Mouse (Mus musculus): ENCODE measurements around the gene Acvrl1.

Acvrl1 gene

GRCm38 (mm10) chr15:101128181-101129089, at the start of gene Acvrl1:
Acvrl1 (plus strand) TSS chr15:101128522.
- DNase-seq (ENCODE audit: low spot score in 2 of 2), result no peak

- peak; percentile 61 to 66 for DNase-seq (ENCODE audit: low spot score in 2 of 2)
Measured at GRCm38 (mm10) chr15:101078731-101079156, 49.6 kb upstream of the Acvrl1 start.

- no peak for DNase-seq (ENCODE audit: low spot score in 2 of 2)
Measured at GRCm38 (mm10) chr15:101080031-101080520, 48.2 kb upstream of the Acvrl1 start.

- no peak for DNase-seq (ENCODE audit: low spot score in 2 of 2)
Measured at GRCm38 (mm10) chr15:101081035-101081548, 47.2 kb upstream of the Acvrl1 start.

GRCm38 (mm10) chr15:101082236-101082635, 46.1 kb upstream of the Acvrl1 start:
- DNase-seq (ENCODE audit: low spot score in 2 of 2), result no peak

GRCm38 (mm10) chr15:101084499-101084898, 43.8 kb upstream of the Acvrl1 start:
- no peak for DNase-seq (ENCODE audit: low spot score in 2 of 2)

GRCm38 (mm10) chr15:101086451-101086850, 41.9 kb upstream of the Acvrl1 start:
- DNase-seq (ENCODE audit: low spot score in 2 of 2), result no peak

- no peak for DNase-seq (ENCODE audit: low spot score in 2 of 2)
Measured at GRCm38 (mm10) chr15:101086956-101087355, 41.4 kb upstream of the Acvrl1 start.

- DNase-seq (ENCODE audit: low spot score in 2 of 2), result no peak
Measured at GRCm38 (mm10) chr15:101088291-101088690, 40.0 kb upstream of the Acvrl1 start.

- no peak for DNase-seq (ENCODE audit: low spot score in 2 of 2)
Measured at GRCm38 (mm10) chr15:101091551-101091950, 36.8 kb upstream of the Acvrl1 start.

- DNase-seq (ENCODE audit: low spot score in 2 of 2), result no peak
Measured at GRCm38 (mm10) chr15:101092121-101092828, 36.0 kb upstream of the Acvrl1 start.

- peak in 1 of 2 experiments; percentile 51 for DNase-seq (ENCODE audit: low spot score in 2 of 2)
Measured at GRCm38 (mm10) chr15:101092829-101093648, 35.3 kb upstream of the Acvrl1 start.

- no peak for DNase-seq (ENCODE audit: low spot score in 2 of 2)
Measured at GRCm38 (mm10) chr15:101093988-101094387, 34.3 kb upstream of the Acvrl1 start.

- DNase-seq (ENCODE audit: low spot score in 2 of 2), result no peak
Measured at GRCm38 (mm10) chr15:101094979-101095378, 33.3 kb upstream of the Acvrl1 start.

GRCm38 (mm10) chr15:101095392-101095791, 32.9 kb upstream of the Acvrl1 start:
- no peak for DNase-seq (ENCODE audit: low spot score in 2 of 2)

GRCm38 (mm10) chr15:101097985-101098651, 30.2 kb upstream of the Acvrl1 start:
- no peak for DNase-seq (ENCODE audit: low spot score in 2 of 2)

- DNase-seq (ENCODE audit: low spot score in 2 of 2), result no peak
Measured at GRCm38 (mm10) chr15:101100996-101101395, 27.3 kb upstream of the Acvrl1 start.

GRCm38 (mm10) chr15:101103605-101104304, 24.6 kb upstream of the Acvrl1 start:
- no peak for DNase-seq (ENCODE audit: low spot score in 2 of 2)

- peak in 1 of 2 experiments; percentile 64 for DNase-seq (ENCODE audit: low spot score in 2 of 2)
Measured at GRCm38 (mm10) chr15:101105496-101105994, 22.8 kb upstream of the Acvrl1 start.

GRCm38 (mm10) chr15:101106011-101106410, 22.3 kb upstream of the Acvrl1 start:
- DNase-seq (ENCODE audit: low spot score in 2 of 2), result no peak

Data from frontal cortex, postnatal 10 days (tissue).